Mouse (Mus musculus): ENCODE measurements at regions not wholly inside any gene's neighbourhood (a gene's known extent, or its start where the extent isn't known, plus 50 kb on each side); places are given as distances from the start of the nearest gene placed in this dataset.

DNA sequence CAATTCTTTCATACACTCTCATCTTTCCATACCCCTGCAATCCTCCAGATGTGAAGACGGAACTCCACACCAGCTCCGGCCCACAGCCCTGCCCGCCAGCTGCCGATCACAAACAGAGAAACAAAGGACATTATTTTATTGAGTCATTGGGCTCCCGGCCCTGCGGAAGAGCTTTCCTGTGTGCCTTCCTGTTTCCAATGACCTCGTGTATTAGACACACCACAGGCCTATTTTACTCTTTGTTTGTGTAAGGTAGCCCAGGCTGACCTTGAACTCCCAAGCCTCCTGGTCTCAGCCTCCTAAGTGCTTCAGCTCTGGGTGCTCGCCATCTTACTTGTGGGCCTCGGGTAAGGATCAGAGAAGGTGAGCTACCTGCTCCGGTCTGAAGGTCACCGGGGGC, 53.1 kb upstream of the Thy1 start:
- H3K9me3 ChIP-seq (ENCODE audit: low read length), result no peaks in the 10 kb centered on the region
- no peaks in the 10 kb centered on the region for H3K4me1 ChIP-seq (ENCODE audit: insufficient read depth, low read depth, low read length)
- WGBS, result 55% methylated on average over 11 of the region's 11 CpGs
- no peaks in the 10 kb centered on the region for H3K36me3 ChIP-seq (ENCODE audit: insufficient read depth, low read length)
- H3K9ac ChIP-seq (replicated peaks; ENCODE audit: low read depth), result no peak overlapping the region
- H3K4me2 ChIP-seq (replicated peaks; ENCODE audit: low read depth, low read length), result no peak overlapping the region
- H3K4me3 ChIP-seq (ENCODE audit: low read depth, low read length), result no peak overlapping the region
- TF ChIP-seq CTCF (IDR thresholded peaks at IDR 0.05) (no peak), EP300 (IDR thresholded peaks at IDR 0.05) (no peak)
- DNase-seq (ENCODE audit: low spot score) (peak; percentile 15), ATAC-seq (no peak)
- no peak overlapping the region for H3K27ac ChIP-seq (ENCODE audit: low read length)
- no peaks in the 10 kb centered on the region for H3K27me3 ChIP-seq (replicated peaks; ENCODE audit: insufficient read depth, low read length)

DNA sequence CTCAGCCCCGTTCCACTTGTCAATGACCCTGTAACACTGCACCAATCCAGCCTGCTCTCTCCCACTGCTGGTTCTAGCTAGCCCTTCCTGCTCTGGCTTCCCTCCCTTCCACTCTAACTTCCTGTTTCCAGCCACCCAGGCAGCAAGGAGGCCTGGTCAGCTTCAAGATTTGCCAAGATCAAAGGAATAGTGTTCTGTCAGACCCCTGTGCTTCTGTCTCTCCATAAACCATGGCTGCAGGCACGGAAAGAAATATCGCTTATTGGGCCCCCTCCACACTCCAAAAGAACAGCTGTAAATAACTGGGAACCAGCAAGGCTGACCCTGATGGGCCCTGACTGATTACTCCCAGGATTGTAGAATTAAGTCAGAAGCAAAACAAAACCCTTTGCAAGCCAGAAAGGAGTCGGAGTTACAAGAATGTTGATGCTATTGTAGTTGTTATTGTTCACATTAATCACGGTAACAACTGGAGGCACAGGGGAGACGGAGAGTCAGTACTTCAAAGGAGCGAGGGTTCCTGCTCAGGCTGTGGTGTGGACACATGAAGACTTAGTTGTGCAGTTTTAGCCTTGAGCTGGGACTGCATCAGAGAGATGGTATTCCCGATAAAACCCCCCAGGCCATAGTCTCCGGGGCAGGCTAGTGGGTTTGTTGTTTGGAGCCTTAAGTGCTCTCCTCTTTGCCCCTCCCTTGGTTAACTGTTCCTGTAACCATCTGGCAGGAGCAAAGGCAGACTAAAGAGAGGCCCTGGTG, 49.8 kb upstream of the Thy1 start:
- Histone ChIP-seq H3K36me3 (ENCODE audit: insufficient read depth, low read length) (no peaks in the 10 kb centered on the region), H3K9ac (replicated peaks; ENCODE audit: low read depth) (no peak overlapping the region), H3K9me3 (ENCODE audit: low read length) (no peaks in the 10 kb centered on the region), H3K27me3 (replicated peaks; ENCODE audit: insufficient read depth, low read length) (no peaks in the 10 kb centered on the region), H3K27ac (ENCODE audit: low read length) (no peak overlapping the region), H3K4me3 (ENCODE audit: low read depth, low read length) (no peak overlapping the region), H3K4me1 (ENCODE audit: insufficient read depth, low read depth, low read length) (no peaks in the 10 kb centered on the region), H3K4me2 (replicated peaks; ENCODE audit: low read depth, low read length) (no peak overlapping the region)
- no peak for TF ChIP-seq CTCF (IDR thresholded peaks at IDR 0.05)
- DNase-seq (ENCODE audit: low spot score), result no peak
- 24% methylated on average over 9 of the region's 9 CpGs for WGBS
- no peak for ATAC-seq

All from lung, postnatal 0 days (tissue).